Mouse (Mus musculus): Measurements from ENCODE around the gene Ifnb1. TPM values are rescaled to one million over a fixed set of nuclear protein-coding genes. Genes with fewer than 3 reads are reported as not detected.
"Not testable (repeated sequence)": the region's sequence is repeated elsewhere in the genome, so short reads cannot be mapped to it uniquely, and the experiment has no call there.

Ifnb1 gene
- not detected in 2 replicates for polyA plus RNA-seq (2015; fragmentation: Nextera tagmentation; extraction: Ambion mirVana)

- no peaks in the 10 kb centered on the region for H3K9me3 ChIP-seq
- H3K9ac ChIP-seq = no peak within 1 kb of the TSS
- no peaks in the 10 kb centered on the region for H3K4me1 ChIP-seq
- no peak for ATAC-seq (ENCODE audit: borderline replicate concordance, extremely low read depth, low FRiP score, low TSS enrichment)
- H3K4me3 ChIP-seq = no peak within 1 kb of the TSS
- H3K27me3 ChIP-seq = no peaks in the 10 kb centered on the region
- WGBS = 86% methylated on average over 4 of the region's 4 CpGs
- no peak within 1 kb of the TSS for H3K4me2 ChIP-seq
- no peaks in the 10 kb centered on the region for H3K36me3 ChIP-seq
- H3K27ac ChIP-seq = no peak within 1 kb of the TSS
Observed at GRCm38 (mm10) chr4:88522674-88523073, at the start of gene Ifnb1. Gene Ifnb1 (minus strand): TSS chr4:88522774.

DNA sequence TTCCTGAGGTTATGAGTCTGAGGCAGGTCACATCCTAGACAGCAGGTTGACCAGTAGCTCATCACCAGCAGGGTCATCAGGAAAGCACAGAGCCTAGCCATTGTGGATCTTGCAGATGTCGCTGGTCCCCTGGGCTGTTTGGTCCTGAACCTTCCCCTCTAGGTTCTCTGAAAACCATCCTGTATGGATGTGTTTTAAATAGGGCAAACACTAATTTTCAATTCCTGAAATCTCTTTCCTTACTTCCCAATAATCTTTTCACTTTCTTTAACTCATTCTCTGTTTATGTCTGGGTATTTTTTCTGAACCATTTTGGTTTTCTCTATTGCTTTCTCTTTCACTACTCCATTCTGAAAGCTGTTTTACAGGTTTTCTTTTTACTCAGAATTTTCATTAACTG, 49.1 kb upstream of the Ifnb1 start, which contains the start of gene Ifna14:
Gene Ifna14 (minus strand): TSS at position 101 of the 400 bp plus-strand sequence.
- no peak for ATAC-seq (ENCODE audit: borderline replicate concordance, extremely low read depth, low FRiP score, low TSS enrichment)
- 67% methylated on average over 1 of the region's 1 CpGs for WGBS
- H3K4me2 ChIP-seq = no peak within 1 kb of the TSS

GRCm38 (mm10) chr4:88561791-88562190, 39.2 kb upstream of the Ifnb1 start:
- Histone ChIP-seq H3K4me1 (no peaks in the 10 kb centered on the region), H3K4me2 (no peak overlapping the region), H3K4me3 (no peak overlapping the region), H3K27me3 (no peaks in the 10 kb centered on the region), H3K27ac (no peak overlapping the region), H3K9ac (no peak overlapping the region), H3K9me3 (no peaks in the 10 kb centered on the region), H3K36me3 (no peaks in the 10 kb centered on the region)
- no peak for ATAC-seq (ENCODE audit: borderline replicate concordance, extremely low read depth, low FRiP score, low TSS enrichment)
- 91% methylated on average over 1 of the region's 1 CpGs for WGBS

More for the DNA sequence above, 49.1 kb upstream of the Ifnb1 start, which contains the start of gene Ifna14:
- H3K4me1 ChIP-seq = no peaks in the 10 kb centered on the region
- H3K9me3 ChIP-seq = no peaks in the 10 kb centered on the region
- H3K9ac ChIP-seq = no peak within 1 kb of the TSS
- no peaks in the 10 kb centered on the region for H3K36me3 ChIP-seq
- H3K27ac ChIP-seq = no peak within 1 kb of the TSS
- no peak within 1 kb of the TSS for H3K4me3 ChIP-seq
- H3K27me3 ChIP-seq = no peaks in the 10 kb centered on the region

GRCm38 (mm10) chr4:88558145-88558544, 35.6 kb upstream of the Ifnb1 start, which contains the start of gene Ifna15:
Gene Ifna15 (minus strand): TSS chr4:88558245.
- H3K4me3 ChIP-seq; H3K4me2 ChIP-seq; H3K27me3 ChIP-seq; ATAC-seq (ENCODE audit: borderline replicate concordance, extremely low read depth, low FRiP score, low TSS enrichment); H3K4me1 ChIP-seq; H3K27ac ChIP-seq; H3K9ac ChIP-seq; H3K36me3 ChIP-seq; H3K9me3 ChIP-seq: not testable (repeated sequence)

GRCm38 (mm10) chr4:88550161-88550945, 27.8 kb upstream of the Ifnb1 start:
- no peaks in the 10 kb centered on the region for H3K36me3 ChIP-seq
- no peak for ATAC-seq (ENCODE audit: borderline replicate concordance, extremely low read depth, low FRiP score, low TSS enrichment)
- 27% methylated on average over 22 of the region's 22 CpGs for WGBS
- peak overlapping the region; percentile 6; the same call in 1 of the 2 replicates for H3K9ac ChIP-seq
- no peaks in the 10 kb centered on the region for H3K27me3 ChIP-seq
- H3K4me1 ChIP-seq = no peaks in the 10 kb centered on the region
- H3K9me3 ChIP-seq = no peaks in the 10 kb centered on the region
- H3K4me3 ChIP-seq = peak overlapping the region; percentile 38
- H3K27ac ChIP-seq = no peak overlapping the region
- H3K4me2 ChIP-seq = peak overlapping the region; percentile 66

DNA sequence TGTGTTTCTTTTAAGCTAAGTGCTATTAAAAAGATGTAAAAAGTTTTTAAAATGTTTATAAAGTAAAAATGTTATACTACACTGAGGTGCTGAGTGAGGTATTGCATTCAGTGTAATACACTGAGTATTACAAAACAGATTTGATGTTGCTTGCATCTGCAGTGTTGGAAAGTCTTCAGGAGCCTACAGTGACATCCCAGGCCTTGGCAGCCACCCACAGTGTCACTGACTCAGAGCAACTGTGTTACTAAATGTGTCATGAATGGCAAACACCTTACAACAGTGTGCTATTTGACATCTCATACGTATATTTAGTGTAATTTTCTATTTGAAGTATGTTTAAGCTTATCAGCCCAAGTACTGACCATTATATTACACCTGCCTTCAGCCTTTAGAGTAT, 25.4 kb upstream of the Ifnb1 start:
- H3K4me1 ChIP-seq = no peaks in the 10 kb centered on the region
- no peaks in the 10 kb centered on the region for H3K27me3 ChIP-seq
- H3K4me3 ChIP-seq = no peak overlapping the region
- H3K4me2 ChIP-seq = no peak overlapping the region
- ATAC-seq (ENCODE audit: borderline replicate concordance, extremely low read depth, low FRiP score, low TSS enrichment) = no peak
- H3K27ac ChIP-seq = no peak overlapping the region
- H3K9ac ChIP-seq = no peak overlapping the region
- 37% methylated on average over 1 of the region's 1 CpGs for WGBS
- H3K9me3 ChIP-seq = no peaks in the 10 kb centered on the region
- no peaks in the 10 kb centered on the region for H3K36me3 ChIP-seq

DNA sequence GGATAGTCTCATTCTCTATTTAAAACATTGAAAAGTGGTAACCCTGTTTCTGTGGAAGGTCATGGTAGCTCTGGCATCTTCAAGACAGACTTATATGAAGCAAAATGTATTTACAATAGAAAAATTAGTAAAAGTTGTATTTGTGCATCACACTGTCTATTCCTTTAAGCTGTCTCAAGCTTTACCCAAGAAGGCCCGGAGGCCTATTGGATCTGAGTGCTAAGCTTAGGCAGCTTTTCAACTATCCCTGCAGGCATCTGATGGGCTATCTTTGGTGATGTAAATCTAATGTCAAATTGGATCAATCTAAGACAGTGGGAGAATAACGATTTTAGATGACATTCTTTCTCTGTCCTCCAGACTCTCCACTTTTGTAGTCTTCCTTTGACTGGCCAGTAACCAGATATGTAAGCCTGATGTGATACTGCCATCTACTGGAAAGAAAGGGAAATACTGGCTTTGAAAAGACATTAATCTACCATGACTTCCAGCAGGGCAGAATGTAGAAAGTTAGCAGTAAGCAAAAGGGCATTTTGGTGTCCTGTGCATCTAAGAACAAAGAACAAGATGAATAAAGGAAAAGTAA, 21.2 kb upstream of the Ifnb1 start:
- Histone ChIP-seq H3K4me3 (no peak overlapping the region), H3K9ac (no peak overlapping the region), H3K4me2 (no peak overlapping the region), H3K4me1 (no peaks in the 10 kb centered on the region), H3K27me3 (no peaks in the 10 kb centered on the region), H3K27ac (no peak overlapping the region), H3K9me3 (no peaks in the 10 kb centered on the region), H3K36me3 (no peaks in the 10 kb centered on the region)
- ATAC-seq (ENCODE audit: borderline replicate concordance, extremely low read depth, low FRiP score, low TSS enrichment) = no peak
- WGBS = 46% methylated on average over 2 of the region's 2 CpGs

DNA sequence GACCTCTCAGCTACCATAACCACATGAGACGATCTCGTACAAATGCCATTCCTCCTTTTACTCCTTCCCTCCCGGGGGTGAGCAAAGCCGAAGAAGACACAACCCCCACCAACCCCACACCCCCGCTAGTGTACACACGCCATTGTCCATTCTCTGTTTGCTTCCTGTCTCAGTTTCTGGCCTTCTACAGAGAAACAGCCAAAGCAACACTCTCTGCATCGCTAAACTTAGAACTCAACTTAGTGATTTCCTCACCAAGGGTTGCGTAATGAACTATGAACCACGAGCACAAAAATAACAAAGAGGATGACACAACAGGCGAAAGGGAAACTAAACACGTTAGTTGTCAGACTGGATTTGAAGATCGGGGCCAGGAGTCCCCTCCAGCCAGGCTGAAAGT, 14.8 kb upstream of the Ifnb1 start:
- H3K27ac ChIP-seq = peak overlapping the region; percentile 66

DNA sequence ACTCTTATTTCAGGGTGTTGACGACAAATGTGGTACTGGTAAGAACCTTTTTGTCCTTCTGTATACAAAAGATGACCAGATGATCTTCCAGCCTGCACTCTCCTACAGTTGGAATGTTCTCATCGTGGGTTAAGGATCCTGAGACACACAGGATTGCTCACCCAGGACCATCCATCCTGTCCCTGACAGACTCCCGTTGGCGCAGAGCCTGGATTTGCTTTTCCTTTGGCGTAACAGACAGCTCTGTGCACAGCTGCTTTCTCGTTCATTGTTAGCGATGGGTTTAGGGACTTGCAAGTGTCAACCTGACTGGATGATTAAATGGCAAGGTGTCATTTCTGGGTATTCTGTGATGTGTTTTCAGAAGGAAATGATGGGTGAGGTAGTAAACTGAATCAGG, 14.1 kb upstream of the Ifnb1 start:
- Histone ChIP-seq H3K4me1 (peaks cover 11% of the 10 kb centered on the region), H3K27ac (peak overlapping the region; percentile 66; the same call in 1 of the 2 replicates), H3K9ac (no peak overlapping the region), H3K4me2 (no peak overlapping the region), H3K9me3 (no peaks in the 10 kb centered on the region), H3K36me3 (no peaks in the 10 kb centered on the region), H3K4me3 (no peak overlapping the region), H3K27me3 (no peaks in the 10 kb centered on the region)
- peak; percentile 70 for ATAC-seq (ENCODE audit: borderline replicate concordance, extremely low read depth, low FRiP score, low TSS enrichment)
- 32% methylated on average over 7 of the region's 7 CpGs for WGBS

More for the DNA sequence above, 14.8 kb upstream of the Ifnb1 start:
- Histone ChIP-seq H3K36me3 (no peaks in the 10 kb centered on the region), H3K4me1 (peaks cover 11% of the 10 kb centered on the region), H3K27me3 (no peaks in the 10 kb centered on the region), H3K9ac (no peak overlapping the region), H3K4me2 (peak overlapping the region; percentile 27; the same call in 1 of the 2 replicates), H3K9me3 (no peaks in the 10 kb centered on the region), H3K4me3 (no peak overlapping the region)
- whole genome bisulfite sequencing = 32% methylated on average over 12 of the region's 12 CpGs
- ATAC-seq (ENCODE audit: borderline replicate concordance, extremely low read depth, low FRiP score, low TSS enrichment) = peak; percentile 23; the same call in 1 of the 2 replicates

DNA sequence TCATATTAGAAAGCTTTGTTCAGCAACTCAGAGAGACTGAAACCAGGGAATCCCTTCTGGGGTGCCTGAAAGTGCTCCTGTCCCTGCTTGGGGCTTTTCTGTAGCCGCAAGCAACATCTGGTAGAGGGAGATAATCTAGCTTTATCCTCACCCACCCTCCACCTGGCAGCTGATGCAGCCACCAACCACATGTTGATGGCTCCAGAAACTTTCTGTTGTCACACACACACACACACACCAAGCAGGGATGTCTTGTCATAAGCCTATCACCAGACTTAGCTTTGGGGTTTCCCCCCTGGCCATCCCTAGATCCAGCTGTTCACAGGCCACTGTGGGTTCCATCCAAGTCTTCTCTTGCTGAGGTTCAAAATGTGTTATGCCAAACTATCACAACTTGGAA, 13.2 kb upstream of the Ifnb1 start:
- H3K4me3 ChIP-seq = no peak overlapping the region
- H3K27me3 ChIP-seq = no peaks in the 10 kb centered on the region
- no peak overlapping the region for H3K9ac ChIP-seq
- ATAC-seq (ENCODE audit: borderline replicate concordance, extremely low read depth, low FRiP score, low TSS enrichment) = no peak
- H3K4me1 ChIP-seq = peaks cover 11% of the 10 kb centered on the region
- no peaks in the 10 kb centered on the region for H3K9me3 ChIP-seq
- 92% methylated on average over 1 of the region's 1 CpGs for WGBS
- H3K4me2 ChIP-seq = no peak overlapping the region
- no peak overlapping the region for H3K27ac ChIP-seq
- no peaks in the 10 kb centered on the region for H3K36me3 ChIP-seq

DNA sequence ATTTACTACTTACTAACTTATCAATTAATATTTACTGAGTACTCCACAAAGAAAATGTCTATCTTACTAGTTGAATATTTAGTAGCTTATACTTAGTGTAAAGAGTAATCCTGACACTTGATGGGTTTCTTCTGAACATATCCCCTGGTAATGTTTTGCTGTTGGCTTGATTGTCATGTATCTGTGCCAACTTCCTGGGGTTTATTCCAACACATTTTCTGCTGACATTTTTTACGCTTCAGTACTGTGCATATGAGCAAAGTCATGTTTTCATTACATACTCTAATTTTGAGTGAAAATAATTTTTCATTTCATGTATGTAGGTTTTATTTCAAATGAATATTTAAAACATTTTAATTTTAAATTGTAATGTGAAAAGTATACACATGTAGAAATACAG, 12.3 kb upstream of the Ifnb1 start:
- no peak for ATAC-seq (ENCODE audit: borderline replicate concordance, extremely low read depth, low FRiP score, low TSS enrichment)
- Histone ChIP-seq H3K27me3 (no peaks in the 10 kb centered on the region), H3K4me2 (no peak overlapping the region), H3K9ac (no peak overlapping the region), H3K4me3 (no peak overlapping the region), H3K27ac (no peak overlapping the region), H3K36me3 (no peaks in the 10 kb centered on the region), H3K9me3 (no peaks in the 10 kb centered on the region), H3K4me1 (peaks cover 11% of the 10 kb centered on the region)
- 61% methylated on average over 1 of the region's 1 CpGs for WGBS

DNA sequence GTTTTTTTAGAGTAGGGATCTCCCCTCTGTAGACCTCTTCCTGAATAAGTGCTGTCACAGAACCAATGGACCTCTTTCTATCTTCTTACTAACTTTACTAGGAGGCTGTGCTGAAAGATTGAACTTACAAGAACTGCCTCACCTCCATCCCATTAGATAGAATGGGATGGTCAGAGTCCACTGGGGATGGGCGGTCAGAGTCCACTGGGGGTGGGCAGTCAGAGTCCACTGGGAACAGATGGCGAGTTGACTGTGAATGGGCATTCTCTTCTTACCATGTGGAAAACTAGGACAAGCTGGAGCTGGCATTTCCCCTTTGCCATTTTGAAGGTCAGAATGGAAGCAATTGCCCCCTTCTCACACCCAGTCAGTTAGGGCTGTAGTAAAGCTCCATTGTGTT, 10.9 kb upstream of the Ifnb1 start:
- Histone ChIP-seq H3K4me2 (no peak overlapping the region), H3K36me3 (no peaks in the 10 kb centered on the region)

More for the DNA sequence above, 10.9 kb upstream of the Ifnb1 start:
- H3K9me3 ChIP-seq = no peaks in the 10 kb centered on the region
- no peaks in the 10 kb centered on the region for H3K27me3 ChIP-seq
- H3K27ac ChIP-seq = no peak overlapping the region
- 86% methylated on average over 2 of the region's 2 CpGs for WGBS
- peaks cover 11% of the 10 kb centered on the region for H3K4me1 ChIP-seq
- no peak overlapping the region for H3K4me3 ChIP-seq
- ATAC-seq (ENCODE audit: borderline replicate concordance, extremely low read depth, low FRiP score, low TSS enrichment) = no peak
- H3K9ac ChIP-seq = no peak overlapping the region
